Mouse (Mus musculus): Measurements from ENCODE around the gene Pabpc1l.

Gene Pabpc1l

DNA sequence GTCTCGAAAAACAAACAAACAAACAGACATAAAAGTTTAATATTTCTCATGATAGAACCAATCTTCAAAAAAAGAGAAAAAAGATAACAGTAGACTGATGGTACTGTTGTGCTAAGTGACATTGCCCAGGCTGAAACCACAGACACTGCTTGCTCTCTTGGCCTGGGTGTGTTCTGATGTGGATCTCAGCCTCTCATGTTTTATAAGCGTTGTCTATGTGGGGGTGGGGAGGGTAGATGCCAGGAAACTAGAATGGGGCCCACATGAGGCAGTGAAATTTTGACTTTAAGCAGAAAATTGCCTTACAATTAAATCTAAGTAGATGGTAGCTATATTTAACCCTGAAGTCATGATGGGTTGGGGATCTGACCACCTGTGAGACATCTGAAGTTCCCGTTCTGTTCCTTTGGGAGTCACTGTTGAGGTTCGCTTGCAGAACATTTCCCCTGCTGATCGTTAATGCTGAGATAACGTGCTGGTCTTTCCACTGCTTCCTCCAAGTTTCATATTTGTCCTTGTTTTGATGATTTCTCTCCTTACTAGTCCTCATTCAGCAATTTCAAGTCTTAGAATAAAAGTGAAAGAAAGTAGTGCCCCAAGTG, 62.3 kb downstream of the Pabpc1l start:
- no peak for DNase-seq (ENCODE audit: low spot score)

DNA sequence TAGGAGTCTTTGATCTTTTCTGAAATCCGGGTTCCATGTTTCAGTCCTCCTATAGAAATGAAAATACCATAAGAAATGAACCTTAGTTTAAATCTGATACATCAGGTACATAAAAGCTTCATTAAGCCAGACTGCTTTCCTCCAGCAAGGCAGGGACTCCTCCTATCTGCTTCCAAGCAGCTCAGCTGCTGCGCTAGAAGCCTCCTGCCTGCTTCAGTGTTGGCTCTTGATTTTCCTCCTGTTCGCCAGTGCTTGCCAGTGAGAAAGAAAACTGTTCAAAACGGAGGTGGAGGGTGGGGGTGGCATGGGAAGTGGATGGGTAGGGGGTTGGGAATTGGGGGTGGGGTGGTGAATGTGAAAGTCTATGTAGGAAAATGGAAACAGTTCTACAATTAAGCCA, 64.3 kb downstream of the Pabpc1l start:
- DNase-seq (ENCODE audit: low spot score), result no peak

DNA sequence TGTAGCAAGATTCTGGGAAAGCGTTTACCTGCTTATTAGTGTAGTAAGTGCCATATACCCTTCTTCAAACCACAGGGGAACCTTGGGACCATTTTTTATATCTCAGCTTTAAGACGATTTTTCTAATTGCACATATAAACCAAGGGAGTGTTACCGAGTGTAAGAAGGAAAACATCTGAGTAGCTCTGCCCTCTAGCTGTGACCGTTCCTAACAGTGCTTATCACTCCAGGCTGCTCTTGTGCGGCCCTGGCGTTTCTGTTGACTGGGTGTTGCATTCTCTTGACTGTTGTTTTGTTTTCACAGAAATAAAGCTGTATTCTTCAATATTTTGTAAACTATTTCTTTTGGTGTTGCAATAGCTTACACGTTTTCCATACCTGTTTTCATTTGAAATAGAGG, 68.9 kb downstream of the Pabpc1l start:
- no peak for DNase-seq (ENCODE audit: low spot score)

DNA sequence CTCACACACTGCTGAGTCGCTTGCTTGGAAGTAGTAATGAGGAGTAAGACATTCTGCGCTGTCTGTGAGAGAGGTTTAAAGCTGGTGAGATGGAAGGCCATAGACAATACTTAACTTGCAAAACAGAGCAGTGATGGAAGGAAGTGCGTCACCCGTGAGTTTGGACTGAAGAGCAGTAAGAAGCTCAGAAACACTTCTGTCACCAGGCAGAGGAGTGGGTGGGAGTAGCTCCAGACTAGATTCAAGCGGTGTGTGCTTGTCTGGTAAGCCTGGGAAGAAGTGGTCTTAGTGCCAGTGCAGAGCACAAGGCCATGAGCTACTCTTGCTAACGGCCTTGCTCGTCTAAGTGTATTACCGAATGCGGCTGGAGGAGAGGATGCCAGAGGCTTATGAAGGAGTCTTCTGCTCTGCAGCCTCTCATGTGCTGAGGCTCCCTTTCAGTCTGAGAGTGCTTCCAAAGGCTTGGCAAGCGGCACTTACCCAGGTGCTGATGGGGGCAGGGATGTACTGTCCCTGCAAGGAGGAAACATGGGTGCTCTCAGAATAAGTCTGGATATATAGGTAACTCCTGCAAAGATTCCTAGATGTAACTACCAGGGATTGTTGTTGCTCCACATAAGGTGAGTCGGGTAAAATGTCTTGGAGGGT, 73.5 kb downstream of the Pabpc1l start:
- DNase-seq (ENCODE audit: low spot score), result no peak
